15 mouse cellular contexts compared by ENCODE assay signal in genomic region chr16:93141967-93142366, GRCm38 (mm10).
DNase-seq lines count a peak whose midpoint lies in the region; TF ChIP-seq lines count a peak whose summit lies in the region.
"Had no signal": no experiment of that assay in that cellular context is flagged by ENCODE, and none has a peak within 500 bp of the region (broad histone marks: within the 10 kb centered on the region; RNA-seq: fewer than 3 reads in every experiment).

No protein-coding gene starts in this region.

- H3K4me3 ChIP-seq in limb, embryonic 10.5 days, result no peak overlapping the region
- H3K4me3 ChIP-seq in gastrocnemius, adult 2 months, result no peak overlapping the region
- H3K4me3 ChIP-seq: heart, embryonic 13.5 days; hindbrain, embryonic 15.5 days; liver, embryonic 13.5 days; midbrain, embryonic 12.5 days; neural tube, embryonic 13.5 days; stomach, embryonic 15.5 days had no signal

- peaks cover 32% of the 10 kb centered on the region for H3K27me3 ChIP-seq in limb, embryonic 10.5 days (ENCODE audit: low read depth, poor library complexity, severe bottlenecking)
- H3K27me3 ChIP-seq: midbrain, embryonic 12.5 days; neural tube, embryonic 13.5 days; stomach, embryonic 15.5 days had no signal

- TF ChIP-seq CTCF in brain, embryonic 14.5 days (IDR thresholded peaks at IDR 0.05; ENCODE audit: borderline replicate concordance, extremely low read depth, insufficient read depth, insufficient read length), result no peak
- no peak for TF ChIP-seq CTCF in gastrocnemius, adult 2 months (IDR thresholded peaks at IDR 0.05)

- DNase-seq in gastrocnemius, postnatal 14 days, result peak; percentile 4
- no peak for DNase-seq in gastrocnemius, postnatal 36 days
- peak; percentile 41 for DNase-seq in Muller cell, postnatal 12 days (ENCODE audit: inconsistent ontology term)
- DNase-seq in brain, embryonic 14.5 days (ENCODE audit: low read depth), result peak; percentile 66
- peak; percentile 16 to 70 for DNase-seq in left cerebral cortex, postnatal 25 days (ENCODE audit: low spot score in 2 of 2)
- no peak for DNase-seq in limb, embryonic 10.5 days (ENCODE audit: low spot score)
- DNase-seq in urinary bladder, postnatal 10 days (ENCODE audit: low spot score), result no peak
- no peak for DNase-seq in gastrocnemius, adult 2 months
- DNase-seq: cerebellum, adult 11 months; liver, embryonic 13.5 days had no signal

- intact Hi-C loops in gastrocnemius, postnatal 14 days (cut with DNase I; ENCODE audit: low total_unique reads), result no loop called here
- intact Hi-C loops in gastrocnemius, postnatal 36 days (cut with DNase I), result no loop called here
- intact Hi-C loops in left cerebral cortex, postnatal 25 days (cut with DNase I), result loop anchor here (2.0 to 5.0 kb wide), 3 partner anchors 25 to 575 kb away; no protein-coding TSS in a partner anchor
- intact Hi-C loops in gastrocnemius, adult 2 months (cut with DNase I), result no loop called here

- H3K36me3 ChIP-seq in limb, embryonic 10.5 days, result no peaks in the 10 kb centered on the region
- H3K36me3 ChIP-seq: heart, embryonic 13.5 days; hindbrain, embryonic 15.5 days; liver, embryonic 13.5 days; midbrain, embryonic 12.5 days; neural tube, embryonic 13.5 days; stomach, embryonic 15.5 days had no signal

- 85% methylated on average over 6 of the region's 6 CpGs for WGBS in limb, embryonic 10.5 days

- no peak for TF ChIP-seq POLR2A in brain, embryonic 14.5 days (IDR thresholded peaks at IDR 0.05; ENCODE audit: borderline replicate concordance, extremely low read depth, insufficient read depth, insufficient read length, poor library complexity, severe bottlenecking)

- H3K4me1 ChIP-seq in limb, embryonic 10.5 days, result peaks cover 32% of the 10 kb centered on the region
- H3K4me1 ChIP-seq: hindbrain, embryonic 15.5 days; midbrain, embryonic 12.5 days; neural tube, embryonic 13.5 days; stomach, embryonic 15.5 days had no signal

- no peak overlapping the region for H3K27ac ChIP-seq in limb, embryonic 10.5 days
- H3K27ac ChIP-seq in gastrocnemius, adult 2 months, result no peak overlapping the region
- H3K27ac ChIP-seq: heart, embryonic 13.5 days; hindbrain, embryonic 15.5 days; liver, embryonic 13.5 days; midbrain, embryonic 12.5 days; neural tube, embryonic 13.5 days; stomach, embryonic 15.5 days had no signal

- no peaks in the 10 kb centered on the region for H3K9me3 ChIP-seq in limb, embryonic 10.5 days (replicated peaks)
- H3K9me3 ChIP-seq: hindbrain, embryonic 15.5 days; liver, embryonic 13.5 days; midbrain, embryonic 12.5 days; neural tube, embryonic 13.5 days; stomach, embryonic 15.5 days had no signal

Comparison
In these comparisons a context has a peak if more than half of its experiments do, and no peak if none do; other contexts are left out.
1. DNase-seq: peak in gastrocnemius, postnatal 14 days (single experiment), Muller cell, postnatal 12 days (single experiment), brain, embryonic 14.5 days (single experiment) and left cerebral cortex, postnatal 25 days (2 of 2); none in gastrocnemius, postnatal 36 days (0 of 2), limb, embryonic 10.5 days (single experiment), urinary bladder, postnatal 10 days (single experiment) and gastrocnemius, adult 2 months (single experiment).